Mouse (Mus musculus): ENCODE measurements around the gene Tap1.

Tap1 gene

DNA sequence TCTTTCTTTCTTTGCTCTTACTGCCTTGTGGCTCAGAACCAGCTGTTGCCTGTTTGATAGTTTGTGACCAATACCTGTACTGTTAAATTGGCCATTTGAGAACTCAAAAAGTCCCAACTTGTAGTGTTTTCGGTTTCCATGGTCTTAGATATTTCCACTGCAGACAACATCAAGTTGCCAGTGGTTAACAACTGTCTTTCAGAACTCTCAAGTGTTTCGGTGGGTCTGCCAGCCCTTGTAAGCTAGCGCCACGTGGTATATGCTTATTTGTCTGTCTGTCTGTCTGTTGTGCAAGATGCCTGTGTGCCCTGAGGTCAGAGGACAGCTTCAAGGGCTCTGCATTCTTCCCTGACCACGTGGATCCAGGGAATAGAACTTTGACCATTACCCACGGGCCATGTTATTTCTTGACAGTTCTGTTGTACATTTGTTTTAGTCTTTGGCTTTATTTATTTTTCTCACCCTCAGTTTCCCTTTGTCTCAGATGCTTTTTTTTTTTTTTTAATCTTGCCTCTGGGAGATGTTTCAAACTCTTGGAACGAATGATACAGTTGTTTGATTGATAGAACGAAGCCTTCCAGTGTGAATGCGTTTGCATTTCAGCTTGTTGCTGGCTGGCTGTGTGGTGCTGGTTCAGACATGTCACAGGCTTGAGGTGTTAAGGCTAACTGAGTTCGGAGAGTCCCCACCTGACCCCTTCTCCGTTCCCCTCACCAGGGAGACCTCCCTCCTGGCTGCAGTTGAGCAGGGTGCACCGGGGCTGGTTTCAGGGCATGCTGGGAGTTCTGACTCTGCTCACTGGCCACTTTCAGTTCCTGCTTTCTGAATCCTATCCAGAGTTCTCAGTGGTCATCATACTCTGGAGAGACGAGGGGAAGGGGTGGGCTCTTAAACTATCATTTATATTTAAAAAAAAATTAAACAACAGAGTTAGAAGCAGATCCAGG lies 7.2 kb upstream of the Tap1 start:
- no peak for DNase-seq (ENCODE audit: low spot score)

DNA sequence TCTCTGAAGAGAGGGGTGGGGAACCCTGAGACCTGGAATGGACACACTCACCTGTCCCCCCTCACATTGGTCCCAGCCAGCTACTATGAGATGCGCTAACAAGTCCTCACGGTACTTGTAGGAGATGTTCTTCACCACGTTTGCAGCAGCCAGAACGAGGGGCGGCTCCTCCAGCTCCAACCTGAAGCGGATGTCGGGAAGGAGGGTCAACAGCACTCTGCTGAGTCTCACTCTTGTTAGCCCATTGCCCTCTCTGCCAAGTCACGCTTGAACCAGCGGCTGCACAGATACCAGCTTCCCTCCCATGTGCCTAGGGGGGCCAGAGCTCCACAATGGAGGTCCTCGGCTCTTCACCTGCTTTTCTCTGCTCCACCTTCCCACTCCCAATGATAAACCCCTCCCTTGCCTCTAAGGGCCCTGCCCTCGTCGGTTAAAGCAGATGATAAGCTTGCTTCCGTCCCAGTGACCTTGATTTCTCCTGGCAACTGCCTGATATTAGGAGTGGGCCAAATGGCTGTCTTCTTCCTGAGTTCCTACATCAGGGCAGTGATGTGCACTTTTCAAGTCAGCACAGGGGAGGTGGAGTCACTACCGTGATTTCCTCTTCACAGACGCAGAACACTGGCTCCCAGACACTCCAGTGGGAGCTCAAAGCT lies 3.7 kb upstream of the Tap1 start:
- DNase-seq (ENCODE audit: low spot score): no peak

DNA sequence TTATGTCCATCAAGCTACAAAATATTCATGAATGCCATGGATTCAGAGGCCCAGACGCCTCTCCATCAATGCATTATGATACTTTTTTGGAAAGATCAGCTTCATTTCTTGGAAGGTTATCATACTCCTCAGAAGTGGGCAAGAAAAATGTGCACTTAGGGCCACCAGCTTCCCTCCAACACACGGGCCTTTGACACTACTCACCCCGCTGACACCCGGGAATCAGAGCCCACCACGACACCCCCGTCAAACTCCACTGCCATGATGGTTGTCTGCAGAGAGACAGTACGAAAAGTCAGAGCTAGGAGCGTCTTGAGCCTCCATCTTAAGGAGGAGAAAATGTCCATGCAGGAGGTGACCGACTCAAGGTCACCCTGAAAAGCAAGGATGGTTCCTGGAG lies 1.8 kb upstream of the Tap1 start:
- no peak for DNase-seq (ENCODE audit: low spot score)

DNA sequence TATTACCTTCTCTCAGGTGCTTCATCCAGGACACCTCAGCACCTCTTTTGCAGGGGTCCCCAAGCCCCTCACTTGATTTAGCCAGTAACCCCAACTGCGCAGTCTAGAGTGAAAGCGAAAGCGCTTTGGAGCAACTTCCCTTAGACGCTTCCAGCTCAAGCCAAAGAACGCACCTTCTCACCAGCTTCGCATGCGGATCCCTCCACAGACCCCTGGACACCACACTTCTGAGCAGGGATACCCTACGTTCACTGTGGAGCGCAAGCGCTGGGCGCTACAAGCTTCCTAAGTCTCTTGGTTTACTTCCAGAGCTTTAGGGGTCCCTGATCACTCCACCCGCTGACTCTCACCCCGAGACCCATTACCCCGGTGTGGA lies 480 bp upstream of the Tap1 start:
- no peak for DNase-seq (ENCODE audit: low spot score)

DNA sequence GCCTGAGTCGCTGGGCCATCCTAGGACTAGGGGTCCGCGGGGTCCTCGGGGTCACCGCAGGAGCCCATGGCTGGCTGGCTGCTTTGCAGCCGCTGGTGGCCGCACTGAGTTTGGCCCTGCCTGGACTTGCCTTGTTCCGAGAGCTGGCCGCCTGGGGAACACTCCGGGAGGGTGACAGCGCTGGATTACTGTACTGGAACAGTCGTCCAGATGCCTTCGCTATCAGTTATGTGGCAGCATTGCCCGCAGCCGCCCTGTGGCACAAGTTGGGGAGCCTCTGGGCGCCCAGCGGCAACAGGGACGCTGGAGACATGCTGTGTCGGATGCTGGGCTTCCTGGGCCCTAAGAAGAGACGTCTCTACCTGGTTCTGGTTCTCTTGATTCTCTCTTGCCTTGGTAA lies 657 bp downstream of the Tap1 start:
- peak; percentile 53 for DNase-seq (ENCODE audit: low spot score)

DNA sequence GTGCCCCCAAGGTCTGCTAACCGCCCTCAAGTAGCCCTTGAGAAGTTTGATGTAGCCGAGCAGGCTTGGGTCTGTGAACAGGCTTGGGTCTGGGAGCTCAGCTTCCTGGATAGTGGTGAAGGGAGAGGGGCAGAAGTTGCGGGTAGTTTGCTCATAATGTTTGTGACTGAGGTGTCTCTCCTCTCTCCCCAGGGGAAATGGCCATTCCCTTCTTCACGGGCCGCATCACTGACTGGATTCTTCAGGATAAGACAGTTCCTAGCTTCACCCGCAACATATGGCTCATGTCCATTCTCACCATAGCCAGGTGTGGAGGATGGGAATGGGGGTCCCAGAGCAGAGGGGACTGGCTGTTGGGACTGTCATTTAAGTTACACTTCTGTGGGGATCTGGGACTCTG lies 1.6 kb downstream of the Tap1 start:
- no peak for DNase-seq (ENCODE audit: low spot score)

DNA sequence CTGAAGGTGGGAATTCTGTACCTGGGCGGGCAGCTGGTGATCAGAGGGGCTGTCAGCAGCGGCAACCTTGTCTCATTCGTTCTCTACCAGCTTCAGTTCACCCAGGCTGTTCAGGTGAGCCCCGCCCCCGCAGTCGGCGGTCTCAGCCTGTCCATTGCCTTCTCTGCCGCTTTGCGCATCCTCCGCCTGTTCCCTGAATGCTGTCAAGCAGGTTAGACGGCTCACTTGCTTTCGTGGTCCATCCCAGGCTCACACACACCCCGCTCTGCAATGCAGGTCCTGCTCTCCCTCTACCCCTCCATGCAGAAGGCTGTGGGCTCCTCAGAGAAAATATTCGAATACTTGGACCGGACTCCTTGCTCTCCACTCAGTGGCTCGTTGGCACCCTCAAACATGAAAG lies 5.5 kb downstream of the Tap1 start:
- DNase-seq (ENCODE audit: low spot score): peak; percentile 75

DNA sequence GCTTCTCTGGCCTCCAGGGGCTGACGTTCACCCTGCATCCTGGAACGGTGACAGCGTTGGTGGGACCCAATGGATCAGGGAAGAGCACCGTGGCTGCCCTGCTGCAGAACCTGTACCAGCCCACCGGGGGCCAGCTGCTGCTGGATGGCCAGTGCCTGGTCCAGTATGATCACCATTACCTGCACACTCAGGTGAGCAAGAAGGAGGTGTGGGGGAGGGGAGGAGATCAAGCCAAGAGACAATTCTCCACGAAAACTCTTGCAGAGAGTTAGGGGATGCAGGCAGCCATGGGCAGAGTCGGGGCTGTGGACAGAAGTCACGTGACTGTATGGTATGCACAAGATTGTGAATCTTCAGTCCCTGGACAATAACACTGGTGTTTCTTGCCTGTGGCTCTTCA lies 6.1 kb downstream of the Tap1 start:
- no peak for DNase-seq (ENCODE audit: low spot score)

DNA sequence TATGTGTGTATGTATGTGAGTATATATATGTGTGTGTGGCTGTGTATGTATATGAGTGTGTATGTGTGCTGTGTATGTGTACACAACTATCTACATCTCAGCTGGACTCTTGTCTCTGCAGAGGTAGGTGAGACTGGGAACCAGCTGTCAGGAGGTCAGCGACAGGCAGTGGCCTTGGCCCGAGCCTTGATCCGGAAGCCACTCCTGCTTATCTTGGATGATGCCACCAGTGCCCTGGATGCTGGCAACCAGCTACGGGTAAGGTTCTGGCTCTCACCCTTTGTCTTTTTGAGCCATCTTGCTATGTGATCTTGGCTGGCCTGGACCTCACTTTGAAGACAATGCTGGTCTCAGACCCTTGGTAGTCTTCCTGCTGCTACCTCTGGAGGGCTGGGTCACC lies 7.4 kb downstream of the Tap1 start:
- DNase-seq (ENCODE audit: low spot score): no peak

DNA sequence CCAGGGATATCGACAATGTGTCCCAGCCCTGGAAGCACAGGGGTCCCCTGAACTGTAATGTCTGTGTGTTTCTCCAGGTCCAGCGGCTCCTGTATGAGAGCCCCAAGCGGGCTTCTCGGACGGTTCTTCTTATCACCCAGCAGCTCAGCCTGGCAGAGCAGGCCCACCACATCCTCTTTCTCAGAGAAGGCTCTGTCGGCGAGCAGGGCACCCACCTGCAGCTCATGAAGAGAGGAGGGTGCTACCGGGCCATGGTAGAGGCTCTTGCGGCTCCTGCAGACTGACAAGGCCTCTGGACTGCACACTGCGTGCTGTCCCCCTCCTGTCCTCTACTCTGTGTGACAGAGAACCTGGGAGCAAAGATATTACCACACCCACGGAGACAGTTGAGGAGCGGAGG lies 9.1 kb downstream of the Tap1 start:
- DNase-seq (ENCODE audit: low spot score): no peak

DNA sequence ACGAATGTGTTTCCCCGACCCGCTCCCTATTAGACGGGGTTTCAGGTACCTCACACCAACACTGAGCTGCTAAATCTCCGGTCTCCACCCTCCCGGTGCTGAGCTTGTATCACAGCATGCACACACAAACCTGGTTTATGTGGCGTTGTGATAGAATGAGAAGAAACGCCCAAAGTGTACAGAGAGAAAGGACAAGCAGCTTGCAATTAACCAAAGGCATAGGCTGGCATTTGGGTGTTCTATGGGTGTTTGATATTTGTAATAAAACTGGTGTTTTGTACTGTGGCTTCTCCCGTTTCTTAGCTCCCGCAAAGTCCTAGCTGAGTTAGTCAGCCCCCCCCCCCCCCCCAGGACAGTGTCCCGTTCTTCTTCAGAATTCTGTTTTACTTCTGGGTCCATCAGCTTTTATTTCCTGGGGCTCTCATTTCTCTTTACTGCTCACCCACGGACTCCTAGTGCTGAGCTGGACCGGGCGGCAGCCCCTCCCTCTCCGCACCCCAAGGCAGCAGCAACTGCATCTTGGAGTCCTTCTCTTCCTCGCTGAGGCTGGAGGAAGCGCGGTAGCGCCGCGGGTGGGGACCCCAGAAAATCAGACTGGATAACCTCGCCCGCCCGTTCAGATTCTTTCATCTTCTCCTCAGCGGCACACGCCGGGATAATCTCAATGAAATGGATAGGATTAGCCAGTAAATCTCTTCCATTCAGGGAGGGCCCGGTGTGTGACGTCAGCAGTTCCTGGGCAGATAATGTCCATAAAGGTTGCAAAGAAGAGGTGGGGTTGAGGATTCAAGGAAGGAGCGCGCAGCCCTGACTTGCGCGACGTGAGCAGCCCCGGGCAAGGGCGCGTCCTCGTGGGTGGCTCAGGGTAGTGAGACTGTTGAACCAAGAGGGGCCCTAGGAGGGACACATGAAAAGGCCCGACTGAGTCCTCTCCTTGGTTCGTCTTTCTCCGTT lies 9.9 kb downstream of the Tap1 start, which contains the start of gene Psmb8:
TSS of gene Psmb8 (plus strand) at position 781 of the 954 bp plus-strand sequence.
- peak; percentile 96 for DNase-seq (ENCODE audit: low spot score)

DNA sequence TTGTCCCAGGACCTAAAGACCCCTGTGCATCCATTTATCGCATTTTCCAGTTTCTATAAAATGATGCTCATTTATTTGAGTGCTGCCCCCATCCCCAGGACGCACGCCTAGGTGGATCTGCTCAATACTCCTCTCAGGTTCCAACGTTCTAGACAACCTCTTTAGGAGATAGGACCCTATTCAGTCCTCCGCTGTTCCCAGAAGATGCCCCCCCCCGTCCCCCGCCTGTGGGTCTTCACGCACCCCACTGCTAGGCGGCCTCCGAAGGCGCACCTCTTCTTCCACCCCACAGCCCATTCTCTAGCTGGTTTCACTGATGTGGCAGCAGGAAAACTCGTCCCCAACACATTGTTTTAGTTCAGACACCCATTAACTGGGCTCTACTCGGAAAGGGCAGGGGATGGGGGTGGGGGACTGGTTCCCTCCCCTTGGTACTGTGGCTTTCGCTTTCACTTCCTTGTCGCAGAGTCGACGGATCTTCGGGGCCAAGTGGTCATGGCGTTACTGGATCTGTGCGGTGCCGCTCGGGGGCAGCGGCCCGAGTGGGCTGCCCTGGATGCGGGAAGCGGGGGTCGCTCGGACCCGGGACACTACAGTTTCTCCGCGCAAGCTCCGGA lies 10.7 kb downstream of the Tap1 start:
- peak; percentile 54 for DNase-seq (ENCODE audit: low spot score)

DNA sequence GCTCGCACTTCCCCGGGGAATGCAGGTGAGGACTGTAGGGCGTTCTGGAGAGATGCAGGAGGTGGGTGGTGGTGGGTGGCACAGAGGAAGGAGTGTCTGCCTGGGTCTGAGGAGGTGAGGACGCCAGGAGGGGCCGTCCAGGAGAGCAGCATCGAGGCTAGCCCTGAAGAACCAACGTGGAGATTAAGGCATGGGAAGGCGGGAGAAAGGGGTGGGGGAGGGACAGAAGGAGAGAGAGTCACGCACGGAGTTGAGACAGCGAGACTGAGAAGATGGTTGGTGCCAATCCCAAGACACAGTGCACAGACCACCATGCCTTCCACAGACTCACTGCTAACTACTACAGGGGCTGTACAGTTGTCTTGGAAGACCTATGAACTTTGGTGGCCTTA lies 11.2 kb downstream of the Tap1 start:
- DNase-seq (ENCODE audit: low spot score): no peak

DNA sequence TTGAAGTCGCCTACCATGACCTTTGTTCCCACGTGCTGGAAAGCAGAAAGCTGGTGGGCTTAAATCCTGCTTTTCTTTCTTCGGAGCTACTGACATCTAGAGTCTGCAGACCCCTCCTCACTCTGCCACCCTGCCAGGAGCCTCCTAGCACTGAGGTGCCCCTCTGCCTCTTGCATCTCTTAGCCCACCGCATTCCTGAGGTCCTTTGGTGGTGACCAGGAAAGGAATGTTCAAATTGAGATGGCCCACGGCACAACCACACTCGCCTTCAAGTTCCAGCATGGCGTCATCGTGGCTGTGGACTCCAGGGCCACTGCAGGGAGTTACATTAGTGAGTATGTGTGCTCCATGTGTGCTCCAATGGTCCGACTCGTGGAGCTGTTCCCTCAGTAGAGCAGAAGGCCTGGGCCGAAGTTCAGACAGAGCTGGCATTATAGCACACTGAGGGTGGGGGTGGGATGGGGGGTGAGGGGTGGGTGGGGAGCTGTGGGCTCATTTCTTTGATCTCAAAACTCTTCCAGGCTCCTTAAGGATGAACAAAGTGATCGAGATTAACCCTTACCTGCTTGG lies 11.8 kb downstream of the Tap1 start:
- no peak for DNase-seq (ENCODE audit: low spot score)

DNA sequence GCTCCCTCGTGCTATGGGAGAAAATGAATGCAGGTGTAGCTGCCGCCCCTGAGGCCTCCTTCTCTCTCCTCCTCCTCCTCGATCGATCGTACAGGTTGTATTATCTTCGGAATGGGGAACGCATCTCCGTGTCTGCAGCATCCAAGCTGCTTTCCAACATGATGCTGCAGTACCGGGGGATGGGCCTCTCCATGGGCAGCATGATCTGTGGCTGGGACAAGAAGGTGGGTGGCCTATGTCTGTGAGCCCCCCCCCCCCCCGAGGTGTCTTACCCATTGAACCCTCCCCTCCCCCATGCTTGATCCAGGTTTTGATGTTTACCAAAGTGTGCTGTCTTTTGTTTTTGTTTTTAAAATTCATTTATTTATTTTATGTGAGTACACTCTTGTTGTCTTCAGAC lies 12.7 kb downstream of the Tap1 start:
- no peak for DNase-seq (ENCODE audit: low spot score)

DNA sequence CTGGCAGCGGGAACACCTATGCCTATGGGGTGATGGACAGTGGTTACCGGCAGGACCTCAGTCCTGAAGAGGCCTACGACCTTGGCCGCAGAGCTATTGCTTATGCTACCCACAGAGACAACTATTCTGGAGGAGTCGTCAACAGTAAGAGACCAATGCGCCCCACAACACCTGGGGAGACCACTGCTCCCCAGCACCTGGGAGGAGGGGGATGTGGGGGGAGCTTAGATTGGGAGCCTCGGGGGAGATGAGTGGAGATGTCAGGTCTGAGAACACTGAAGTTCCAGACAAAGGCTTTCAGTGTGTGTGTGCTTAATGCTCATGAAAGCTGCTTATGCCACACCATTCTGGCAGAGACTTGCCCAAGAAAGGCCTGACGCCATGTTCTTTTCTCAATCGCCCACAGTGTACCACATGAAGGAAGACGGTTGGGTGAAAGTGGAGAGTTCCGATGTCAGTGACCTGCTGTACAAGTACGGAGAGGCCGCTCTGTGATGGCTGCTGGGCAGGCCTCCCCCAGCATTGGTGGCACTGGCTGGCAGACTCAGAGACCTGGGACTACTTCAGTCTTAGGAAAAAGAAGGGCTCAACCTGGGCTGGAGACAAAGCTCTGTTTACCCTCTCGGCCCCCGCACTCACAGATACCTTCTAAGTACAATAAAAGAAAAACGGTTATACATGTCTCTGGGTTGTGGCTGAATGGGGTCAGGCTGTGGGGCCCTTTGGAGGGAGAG lies 13.6 kb downstream of the Tap1 start:
- no peak for DNase-seq (ENCODE audit: low spot score)

DNA sequence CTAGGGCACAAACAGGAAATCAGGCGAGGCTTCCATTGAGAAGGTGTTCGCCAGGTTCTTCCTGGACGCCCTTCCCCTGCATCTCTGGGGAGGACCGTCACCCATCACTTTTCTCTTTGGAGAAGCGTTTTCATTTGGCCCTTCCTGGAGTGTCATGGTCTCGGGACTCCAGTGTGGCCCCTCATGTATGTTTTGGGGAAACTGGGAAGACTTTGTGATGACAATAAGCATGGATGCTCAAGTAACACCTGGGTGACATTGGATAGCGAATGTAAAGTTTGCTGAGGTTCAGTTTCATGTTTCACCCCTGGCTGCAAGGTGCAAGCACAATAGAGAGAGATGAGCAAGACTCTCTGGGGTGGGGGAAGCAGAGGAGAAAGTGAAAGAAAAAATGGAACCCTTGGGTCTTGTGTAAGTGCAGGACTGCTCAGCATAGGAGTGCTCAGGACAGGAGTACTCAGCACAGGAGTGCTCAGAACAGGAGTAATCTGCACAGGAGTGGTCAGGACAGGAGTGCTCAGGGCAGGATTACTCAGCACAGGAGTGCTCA lies 14.2 kb downstream of the Tap1 start:
- no peak for DNase-seq (ENCODE audit: low spot score)

DNA sequence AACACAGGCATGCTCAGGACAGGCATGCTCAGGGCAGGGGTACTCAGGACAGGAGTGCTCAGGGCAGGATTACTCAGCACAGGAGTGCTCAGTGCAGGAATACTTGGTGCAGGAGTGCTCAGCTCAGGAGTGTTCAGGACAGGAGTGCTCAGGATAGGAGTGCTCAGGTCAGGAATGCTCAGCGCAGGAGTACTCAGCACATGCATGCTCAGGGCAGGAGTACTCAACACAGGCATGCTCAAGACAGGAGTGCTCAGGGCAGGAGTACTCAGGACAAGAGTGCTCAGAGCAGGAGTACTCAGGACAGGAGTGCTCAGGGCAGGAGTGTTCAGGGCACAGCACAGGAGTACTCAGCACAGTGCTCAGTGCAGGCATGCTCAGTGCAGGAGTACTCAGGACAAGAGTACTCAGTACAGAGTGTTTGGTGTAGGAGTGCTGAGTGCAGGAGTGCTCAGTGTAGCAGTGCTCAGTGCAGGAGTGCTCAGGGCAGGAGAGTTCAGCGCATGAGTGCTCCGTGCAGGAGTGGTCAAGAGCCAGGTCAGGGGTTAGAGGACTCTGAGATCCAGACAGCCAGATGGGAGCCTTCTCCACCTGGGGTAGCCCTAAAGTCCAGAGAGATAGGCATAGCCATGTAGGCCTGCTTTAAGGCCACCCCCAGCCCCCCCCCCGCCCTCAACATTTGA lies 15.5 kb downstream of the Tap1 start:
- no peak for DNase-seq (ENCODE audit: low spot score)

DNA sequence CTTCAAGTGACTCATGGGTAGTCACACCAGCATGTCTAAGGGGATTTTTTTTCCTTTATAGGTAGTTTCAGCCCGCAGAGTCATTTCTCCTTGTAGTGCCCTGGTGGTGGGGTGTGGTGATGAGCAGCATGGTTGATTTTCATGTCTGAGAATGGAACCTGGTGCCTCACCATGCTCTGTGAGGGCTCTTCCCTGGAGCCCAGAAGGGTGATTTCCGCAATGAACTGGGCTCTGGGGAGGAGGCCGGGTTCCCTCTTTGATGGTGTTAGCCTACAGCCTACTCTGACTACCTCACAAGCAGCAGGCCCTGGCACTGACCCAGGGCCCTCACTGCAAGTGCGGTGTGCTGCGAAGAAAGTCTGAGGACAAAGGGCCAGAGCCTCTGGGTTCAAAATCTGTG lies 16.1 kb downstream of the Tap1 start, which contains the start of gene Tap2:
TSS of gene Tap2 (plus strand) at position 84 of the 400 bp plus-strand sequence.
- no peak for DNase-seq (ENCODE audit: low spot score)
